Mouse (Mus musculus) adrenal gland, postnatal 14 days (tissue): ENCODE measurements around the gene Rpl11. TPM values are rescaled to one million over a fixed set of nuclear protein-coding genes. Genes with fewer than 3 reads are reported as not detected.
"Not testable (repeated sequence)": the region's sequence is repeated elsewhere in the genome, so short reads cannot be mapped to it uniquely, and the experiment has no call there.

Experiments used
- DNase-seq: peaks from one replicate; pipeline ENCODE4 v3.0.0; 2021; ENCODE audit warnings: mixed read lengths
- total RNA-seq: library from RNA; stranded (reverse); gene quantifications from 2 replicates; pipeline ENCODE4 v1.2.3, GENCODE M21; 2021

The Rpl11 gene
- total RNA-seq, 1 experiment from 2014 or later = 722 TPM

- not testable (repeated sequence) for DNase-seq
These were observed 73.0 kb downstream of the Rpl11 start for GRCm38 (mm10) chr4:135980223-135980622.

Other genes with a start within 250 kb of the Rpl11 start
- 119 and 125 TPM in 2 replicates for gene Srsf10, start 197.7 kb downstream of the Rpl11 start, total RNA-seq
- gene Pnrc2, start 179.6 kb downstream of the Rpl11 start, total RNA-seq = 110 and 149 TPM in 2 replicates
- gene Cnr2, start 158.0 kb downstream of the Rpl11 start, total RNA-seq = 1.9 and 4.7 TPM in 2 replicates
- 90.1 and 94.3 TPM in 2 replicates for gene Fuca1, start 132.7 kb downstream of the Rpl11 start, total RNA-seq
- 64.6 and 76.0 TPM in 2 replicates for gene Hmgcl, start 107.0 kb downstream of the Rpl11 start, total RNA-seq
- gene Gale, start 89.7 kb downstream of the Rpl11 start, total RNA-seq = 16.4 and 16.6 TPM in 2 replicates
- 57.2 and 63.9 TPM in 2 replicates for gene Lypla2, start 80.8 kb downstream of the Rpl11 start, total RNA-seq
- 27.1 and 33.8 TPM in 2 replicates for gene Pithd1, start 66.2 kb downstream of the Rpl11 start, total RNA-seq
- 42.6 and 42.7 TPM in 2 replicates for gene Eloa, start 31.7 kb downstream of the Rpl11 start, total RNA-seq
- 91.3 and 98.0 TPM in 2 replicates for gene Id3, start 90.1 kb upstream of the Rpl11 start, total RNA-seq
- 12.0 and 13.6 TPM in 2 replicates for gene E2f2, start 119.0 kb upstream of the Rpl11 start, total RNA-seq
- gene Asap3, start 152.9 kb upstream of the Rpl11 start, total RNA-seq = 3.4 and 3.8 TPM in 2 replicates
- 3.3 and 6.3 TPM in 2 replicates for gene Tcea3, start 194.3 kb upstream of the Rpl11 start, total RNA-seq
- gene Zfp46, start 231.3 kb upstream of the Rpl11 start, total RNA-seq = 27.1 and 28.8 TPM in 2 replicates